Mouse (Mus musculus) heart, adult 9 months (tissue): ENCODE results near the gene Rpl23.
A peak's percentile ranks its signal among the peaks of the same experiment; 100 is the strongest.

ENCODE experiments used
- DNase-seq, 2 experiments: peaks; one replicate each; pipeline ENCODE4 v3.0.0; 2022; ENCODE audit warnings: low spot score in 2 of 2

Rpl23 gene

GRCm38 (mm10) chr11:97813746-97814515 lies 31.7 kb upstream of the Rpl23 start:
- DNase-seq: no peak

GRCm38 (mm10) chr11:97813085-97813484 lies 30.8 kb upstream of the Rpl23 start:
- DNase-seq: no peak

- DNase-seq: no peak
Measured at GRCm38 (mm10) chr11:97812491-97812921, 30.3 kb upstream of the Rpl23 start.

DNA sequence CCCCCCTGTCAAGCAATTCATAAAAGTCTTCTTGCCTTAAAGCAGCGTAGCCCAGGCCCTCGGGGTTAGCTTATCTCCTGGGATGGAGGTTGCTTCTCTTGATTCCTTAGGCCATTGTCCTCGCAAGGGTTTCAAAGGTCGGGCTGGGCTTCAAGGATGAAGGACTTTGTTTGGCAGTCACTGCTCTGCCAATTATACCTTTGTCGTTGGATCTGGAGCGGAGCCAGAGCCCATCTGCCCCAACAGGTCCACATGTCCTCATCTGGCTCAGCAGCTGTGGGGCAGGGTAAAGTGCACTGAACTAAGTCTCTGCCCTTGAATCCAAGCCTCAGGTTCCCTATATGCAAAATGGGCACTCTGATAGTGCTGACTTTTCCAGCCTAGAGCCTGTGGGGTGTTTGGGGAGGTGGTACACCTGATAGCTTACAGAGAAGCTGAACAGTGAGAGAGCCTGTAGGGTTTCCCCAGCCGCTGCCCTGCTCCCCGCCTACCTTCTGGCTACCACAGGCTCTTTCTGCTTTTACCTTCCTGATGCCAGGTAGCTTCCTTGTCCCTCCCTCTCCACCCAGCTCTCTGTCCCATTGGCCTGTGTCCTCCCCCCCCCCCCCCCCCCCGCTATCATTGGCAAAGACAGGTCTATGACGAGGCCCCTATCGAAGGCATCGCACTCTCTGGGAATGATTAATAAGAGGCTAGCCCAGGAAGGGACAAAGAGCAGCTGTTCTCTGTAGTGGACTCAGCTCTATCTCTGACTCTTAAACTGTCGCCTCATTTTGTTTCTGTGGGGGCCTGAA lies 29.5 kb upstream of the Rpl23 start:
- no peak for DNase-seq

DNA sequence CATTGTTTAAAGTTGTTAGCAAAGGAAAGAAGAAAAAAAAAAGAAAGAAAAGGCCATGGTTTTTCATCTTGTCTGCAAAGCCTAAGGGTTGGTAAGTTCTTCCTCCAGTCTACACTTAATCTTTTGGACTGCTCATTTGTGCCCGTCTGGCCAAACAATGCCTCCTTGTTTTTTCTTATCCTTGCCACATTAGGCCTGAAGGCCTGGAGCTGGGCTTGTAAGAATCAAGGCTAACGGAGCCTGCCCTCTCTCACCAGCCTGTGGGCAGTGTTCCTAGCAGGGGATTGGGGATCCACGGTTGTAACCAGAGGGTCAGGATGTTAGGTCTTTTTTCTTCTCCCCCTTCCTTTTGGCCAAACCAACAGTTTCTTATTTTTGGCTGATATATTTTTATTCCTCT lies 28.7 kb upstream of the Rpl23 start:
- DNase-seq: no peak

- DNase-seq: no peak
Measured at GRCm38 (mm10) chr11:97810356-97810755, 28.1 kb upstream of the Rpl23 start.

GRCm38 (mm10) chr11:97809235-97810121 lies 27.2 kb upstream of the Rpl23 start:
- no peak for DNase-seq

DNA sequence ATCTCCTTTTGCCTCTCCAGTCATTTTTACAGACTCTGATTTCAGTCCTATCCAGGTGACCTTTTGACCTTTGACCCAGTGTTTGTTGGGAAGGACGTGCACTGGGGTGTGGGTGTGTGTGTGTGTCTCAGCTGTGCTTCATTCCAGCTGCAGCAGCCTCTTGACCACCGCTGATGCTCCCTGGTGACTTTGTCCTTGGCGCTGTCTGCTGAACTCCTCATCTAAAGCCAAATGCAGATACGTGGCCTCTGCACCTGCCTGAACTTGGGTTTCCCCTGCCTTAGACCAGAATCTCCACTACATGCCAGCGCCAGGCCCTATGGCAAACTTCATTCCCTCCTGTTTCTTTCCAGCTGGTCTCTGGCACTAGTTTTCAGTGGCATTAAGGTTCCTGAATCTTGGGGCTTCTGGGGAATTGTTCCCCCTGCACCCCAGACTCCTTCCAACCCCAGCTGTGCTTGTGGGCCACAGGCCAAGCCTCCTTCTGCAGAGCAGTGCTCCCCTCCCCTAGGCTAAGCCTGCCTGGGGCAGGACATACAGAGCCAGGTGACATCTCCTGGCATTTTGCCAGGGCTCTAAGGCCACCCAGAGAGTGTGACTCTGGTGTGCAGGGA lies 26.5 kb upstream of the Rpl23 start:
- no peak for DNase-seq

GRCm38 (mm10) chr11:97808093-97808492 lies 25.9 kb upstream of the Rpl23 start:
- peak; percentile 75 for DNase-seq

DNA sequence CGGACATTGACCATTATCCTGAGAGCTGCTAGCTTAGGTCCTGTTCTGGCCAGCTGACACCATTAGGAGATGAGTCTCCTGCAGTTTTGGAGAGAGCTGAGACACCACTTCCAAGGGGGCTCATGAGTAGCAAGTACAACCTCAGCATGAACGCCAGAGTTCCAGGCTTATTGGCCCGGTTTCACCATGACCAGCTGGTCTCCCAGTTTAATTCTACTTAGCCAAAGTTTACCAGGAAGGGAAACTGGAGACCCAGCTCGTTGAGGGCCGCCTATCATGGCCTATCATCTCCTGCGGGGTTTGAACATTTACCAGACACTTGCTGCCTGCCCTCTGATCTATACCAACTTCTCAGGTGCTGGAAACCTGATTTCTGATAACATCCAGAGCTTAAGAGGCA lies 25.4 kb upstream of the Rpl23 start:
- DNase-seq: peak in 1 of 2 experiments; percentile 63

DNA sequence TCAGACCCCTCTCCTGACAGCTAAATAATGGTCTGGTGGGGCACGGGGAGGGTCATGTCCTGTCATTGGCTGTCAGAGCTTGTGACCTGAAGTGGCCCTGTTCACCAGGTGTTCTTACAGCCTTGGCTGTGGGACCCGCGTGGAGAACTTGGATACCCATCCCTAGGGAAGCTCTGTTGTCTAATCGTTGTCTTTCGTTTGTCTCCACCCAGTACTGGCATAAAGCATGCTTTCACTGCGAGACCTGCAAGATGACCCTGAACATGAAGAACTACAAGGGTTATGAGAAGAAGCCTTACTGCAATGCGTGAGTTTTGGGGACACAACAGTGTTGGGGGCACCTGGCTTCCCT lies 24.4 kb upstream of the Rpl23 start:
- no peak for DNase-seq

- DNase-seq: peak in 1 of 2 experiments; percentile 77
Measured at GRCm38 (mm10) chr11:97805662-97806612, 23.7 kb upstream of the Rpl23 start.

DNA sequence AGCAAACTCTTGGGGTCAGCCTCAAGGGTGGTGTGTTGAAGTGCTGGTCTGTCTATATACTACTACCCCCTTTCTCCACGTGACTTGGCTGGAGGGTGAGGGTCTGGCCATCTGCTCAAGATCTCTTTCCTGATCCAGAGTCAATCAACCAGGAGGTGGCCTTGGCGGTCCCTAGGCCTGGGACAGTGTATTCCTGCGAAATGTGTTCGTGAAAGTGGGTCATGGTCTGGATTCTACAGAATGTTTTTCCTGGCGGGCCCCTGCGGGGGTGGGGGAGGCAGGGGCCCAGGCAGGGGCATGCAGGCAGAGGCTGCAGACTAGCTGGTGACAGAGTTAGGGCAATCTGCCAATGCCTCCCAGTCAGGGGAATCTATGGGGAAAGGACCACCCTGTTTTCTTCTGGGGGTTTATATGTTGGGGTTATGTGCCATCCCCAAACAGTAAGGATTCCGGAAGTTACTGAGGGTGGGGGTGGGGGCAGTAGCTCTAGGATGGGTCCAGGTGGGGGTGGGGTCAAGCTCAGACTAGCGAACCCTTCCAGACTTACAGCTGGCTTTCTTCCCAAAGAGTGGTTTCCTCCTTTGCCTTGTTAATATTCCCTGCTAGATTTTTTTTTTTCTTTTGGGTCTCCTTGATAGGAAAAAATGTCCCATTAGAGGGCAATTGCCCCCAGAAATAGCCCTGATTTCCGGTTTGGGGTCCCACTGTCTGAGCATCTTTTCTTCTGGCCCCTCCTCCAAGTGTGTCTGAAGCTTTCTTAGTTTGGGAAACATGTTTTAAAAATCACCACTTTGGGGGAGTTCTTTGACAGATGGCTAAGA lies 22.8 kb upstream of the Rpl23 start:
- DNase-seq: no peak

DNA sequence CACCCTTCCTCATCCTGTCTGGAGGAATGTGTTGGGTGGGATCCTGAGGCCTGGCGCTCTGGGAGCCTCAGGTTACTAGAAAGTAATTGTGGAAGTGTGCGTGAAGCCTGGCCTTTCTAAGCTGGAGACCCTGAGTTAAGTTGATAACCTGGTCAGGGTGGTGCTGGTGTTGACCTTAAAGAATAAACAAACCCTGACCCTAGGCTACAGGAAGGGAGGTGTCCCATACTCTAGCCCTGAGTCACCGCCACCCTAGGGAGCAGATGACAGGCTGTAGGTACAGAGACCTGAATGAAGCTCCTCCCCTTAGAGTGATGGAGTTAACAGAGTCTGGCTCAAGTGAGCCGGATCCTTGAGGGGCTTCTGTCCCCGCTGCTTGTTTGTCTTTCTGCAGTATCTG lies 21.6 kb upstream of the Rpl23 start:
- no peak for DNase-seq

- no peak for DNase-seq
Measured at GRCm38 (mm10) chr11:97802495-97802894, 20.3 kb upstream of the Rpl23 start.

- DNase-seq: no peak
Measured at GRCm38 (mm10) chr11:97802194-97802470, 19.9 kb upstream of the Rpl23 start.

DNA sequence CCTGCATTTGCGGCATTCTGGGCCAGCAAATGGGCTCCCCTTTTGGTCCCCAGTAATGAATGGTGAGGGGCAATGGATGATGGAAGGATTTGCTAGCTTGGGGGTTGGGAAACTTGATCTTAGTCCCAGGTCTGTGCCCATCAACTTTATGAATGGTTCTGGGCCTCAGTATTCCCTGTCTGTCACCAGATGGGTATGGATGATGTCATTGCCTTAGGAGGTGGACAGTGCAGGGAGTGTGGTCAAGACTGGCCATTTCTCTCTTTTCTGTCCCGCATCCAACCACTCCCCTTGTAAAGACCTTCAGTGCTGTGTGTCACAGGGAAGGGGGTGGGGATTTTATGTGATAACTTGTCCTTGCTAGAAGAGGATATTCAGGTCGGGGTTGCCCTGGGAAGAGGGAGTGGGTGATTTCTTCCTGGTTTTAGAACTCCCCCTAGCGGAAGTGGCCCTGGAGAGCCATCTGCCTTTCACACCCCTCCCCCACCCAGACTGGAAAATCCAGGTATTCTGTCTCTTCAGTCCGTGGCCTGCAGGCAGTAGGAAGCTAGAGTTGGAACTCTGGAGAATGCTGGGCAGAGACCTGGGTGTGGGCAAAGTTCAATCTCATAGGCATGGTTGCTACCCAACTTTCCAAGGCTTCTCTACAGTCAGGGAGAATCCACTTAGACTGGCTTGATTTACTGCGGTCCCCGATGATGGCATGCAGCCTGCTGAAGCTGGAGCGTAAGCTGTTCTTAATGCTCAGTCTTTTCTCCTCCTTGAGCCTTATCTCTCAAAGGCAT lies 19.4 kb upstream of the Rpl23 start:
- DNase-seq: no peak

GRCm38 (mm10) chr11:97800691-97801408 lies 18.6 kb upstream of the Rpl23 start:
- DNase-seq: no peak
